Mouse (Mus musculus) bone marrow macrophage, adult 2 months (primary cell): ENCODE results near the gene Itsn1. TPM values are rescaled to one million over a fixed set of nuclear protein-coding genes. Genes with fewer than 3 reads are reported as not detected.

Experiments
- H3K27ac ChIP-seq: 2 replicates; pipeline ENCODE4 v1.5.1; 2012; ENCODE audit warnings: low read depth, low read length; ENCODE audit not compliant: insufficient read depth
- H3K4me1 ChIP-seq: 2 replicates; pipeline ENCODE4 v1.6.1; 2012; ENCODE audit warnings: low read length; ENCODE audit not compliant: control insufficient read depth, insufficient read depth
- H3K4me3 ChIP-seq: 2 replicates; pipeline ENCODE4 v1.5.1; 2012; ENCODE audit warnings: mild to moderate bottlenecking, low read length, moderate library complexity; ENCODE audit not compliant: insufficient read depth
- CTCF ChIP-seq: IDR thresholded peaks from 2 replicates; pipeline ENCODE4 v1.5.1; 2012; ENCODE audit warnings: low read depth, mild to moderate bottlenecking, low read length, moderate library complexity
- POLR2A ChIP-seq: IDR thresholded peaks from 2 replicates; pipeline ENCODE4 v1.6.1; 2012; ENCODE audit warnings: mild to moderate bottlenecking, low read depth, low read length, borderline replicate concordance
- polyA plus RNA-seq: library from polyadenylated mRNA; stranded (reverse); fragments of >200 nt; gene quantifications from 2 replicates; pipeline ENCODE4 v1.2.4, GENCODE M21; 2012; ENCODE audit not compliant: missing spikeins, insufficient read depth, insufficient read length

The Itsn1 gene
- polyA plus RNA-seq, 1 experiment: 130 TPM

GRCm38 (mm10) chr16:91935108-91935507, 206.0 kb downstream of the Itsn1 start:
- H3K4me1 ChIP-seq: peaks cover 15% of the 10 kb centered on the region
- no peak overlapping the region for H3K27ac ChIP-seq
- TF ChIP-seq POLR2A (no peak), CTCF (peak; percentile 50)
- H3K4me3 ChIP-seq: no peak overlapping the region

GRCm38 (mm10) chr16:91935726-91936125, 206.6 kb downstream of the Itsn1 start:
- H3K4me3 ChIP-seq: no peak overlapping the region
- peaks cover 14% of the 10 kb centered on the region for H3K4me1 ChIP-seq
- no peak for TF ChIP-seq POLR2A
- TF ChIP-seq CTCF: no peak
- no peak overlapping the region for H3K27ac ChIP-seq

GRCm38 (mm10) chr16:91936340-91937030, 207.4 kb downstream of the Itsn1 start:
- TF ChIP-seq POLR2A (no peak), CTCF (peak; percentile 83)

GRCm38 (mm10) chr16:91937281-91937680, 208.2 kb downstream of the Itsn1 start:
- TF ChIP-seq POLR2A (no peak), CTCF (no peak)
- Histone ChIP-seq H3K4me3 (no peak overlapping the region), H3K4me1 (peaks cover 14% of the 10 kb centered on the region), H3K27ac (no peak overlapping the region)

More at GRCm38 (mm10) chr16:91936340-91937030, 207.4 kb downstream of the Itsn1 start:
- no peak overlapping the region for H3K27ac ChIP-seq
- no peak overlapping the region for H3K4me3 ChIP-seq
- peaks cover 14% of the 10 kb centered on the region for H3K4me1 ChIP-seq

- TF ChIP-seq CTCF (no peak), POLR2A (no peak)
- Histone ChIP-seq H3K27ac (no peak overlapping the region), H3K4me3 (no peak overlapping the region), H3K4me1 (peaks cover 6% of the 10 kb centered on the region)
Measured at GRCm38 (mm10) chr16:91938141-91938540, 209.1 kb downstream of the Itsn1 start.

- Histone ChIP-seq H3K27ac (no peak overlapping the region), H3K4me1 (peaks cover 2% of the 10 kb centered on the region; the same call in 1 of the 2 replicates), H3K4me3 (no peak overlapping the region)
- TF ChIP-seq CTCF: no peak
- no peak for TF ChIP-seq POLR2A
Measured at GRCm38 (mm10) chr16:91940726-91941125, 211.6 kb downstream of the Itsn1 start.

GRCm38 (mm10) chr16:91942201-91942600, 213.1 kb downstream of the Itsn1 start:
- TF ChIP-seq CTCF: no peak
- Histone ChIP-seq H3K4me3 (no peak overlapping the region), H3K4me1 (no peaks in the 10 kb centered on the region), H3K27ac (no peak overlapping the region)

- Histone ChIP-seq H3K4me1 (no peaks in the 10 kb centered on the region), H3K4me3 (no peak overlapping the region), H3K27ac (no peak overlapping the region)
- TF ChIP-seq CTCF: no peak
- TF ChIP-seq POLR2A: no peak
Measured at GRCm38 (mm10) chr16:91946261-91946660, 217.2 kb downstream of the Itsn1 start.

GRCm38 (mm10) chr16:91947093-91947492, 218.0 kb downstream of the Itsn1 start:
- no peak overlapping the region for H3K27ac ChIP-seq
- no peak for TF ChIP-seq POLR2A
- TF ChIP-seq CTCF: no peak
- no peak overlapping the region for H3K4me3 ChIP-seq
- no peaks in the 10 kb centered on the region for H3K4me1 ChIP-seq

GRCm38 (mm10) chr16:91953967-91954366, 224.9 kb downstream of the Itsn1 start:
- Histone ChIP-seq H3K27ac (no peak overlapping the region), H3K4me1 (peaks cover 5% of the 10 kb centered on the region; the same call in 1 of the 2 replicates), H3K4me3 (no peak overlapping the region)
- no peak for TF ChIP-seq POLR2A
- no peak for TF ChIP-seq CTCF
